Mouse (Mus musculus): ENCODE results near the gene Uhrf1.

Gene Uhrf1

GRCm38 (mm10) chr17:56348128-56348527 is 45.0 kb downstream of the Uhrf1 start:
- DNase-seq, result no peak

GRCm38 (mm10) chr17:56348586-56348985 is 45.5 kb downstream of the Uhrf1 start:
- no peak for DNase-seq

GRCm38 (mm10) chr17:56350694-56351093 is 47.6 kb downstream of the Uhrf1 start:
- peak; percentile 76 to 77 for DNase-seq

GRCm38 (mm10) chr17:56356921-56357885 is 54.1 kb downstream of the Uhrf1 start:
- peak; percentile 66 for DNase-seq

- no peak for DNase-seq
Measured at GRCm38 (mm10) chr17:56359183-56359725, 56.1 kb downstream of the Uhrf1 start.

GRCm38 (mm10) chr17:56359864-56360263 is 56.7 kb downstream of the Uhrf1 start:
- DNase-seq, result no peak

GRCm38 (mm10) chr17:56360451-56360850 is 57.3 kb downstream of the Uhrf1 start:
- no peak for DNase-seq

GRCm38 (mm10) chr17:56361542-56361941 is 58.4 kb downstream of the Uhrf1 start:
- DNase-seq, result no peak

- no peak for DNase-seq
Measured at GRCm38 (mm10) chr17:56365791-56366673, 62.9 kb downstream of the Uhrf1 start.

- no peak for DNase-seq
Measured at GRCm38 (mm10) chr17:56368291-56368790, 65.2 kb downstream of the Uhrf1 start.

- no peak for DNase-seq
Measured at GRCm38 (mm10) chr17:56370090-56370489, 67.0 kb downstream of the Uhrf1 start.

- no peak for DNase-seq
Measured at GRCm38 (mm10) chr17:56371029-56371660, 68.0 kb downstream of the Uhrf1 start.

- DNase-seq, result no peak
Measured at GRCm38 (mm10) chr17:56372109-56372508, 69.0 kb downstream of the Uhrf1 start.
